Mouse (Mus musculus): ENCODE data around the gene Psmd12. TPM values are rescaled to one million over a fixed set of nuclear protein-coding genes. Genes with fewer than 3 reads are reported as not detected.

The Psmd12 gene
- polyA plus RNA-seq, 2 experiments = 45.6 to 103 TPM

DNA sequence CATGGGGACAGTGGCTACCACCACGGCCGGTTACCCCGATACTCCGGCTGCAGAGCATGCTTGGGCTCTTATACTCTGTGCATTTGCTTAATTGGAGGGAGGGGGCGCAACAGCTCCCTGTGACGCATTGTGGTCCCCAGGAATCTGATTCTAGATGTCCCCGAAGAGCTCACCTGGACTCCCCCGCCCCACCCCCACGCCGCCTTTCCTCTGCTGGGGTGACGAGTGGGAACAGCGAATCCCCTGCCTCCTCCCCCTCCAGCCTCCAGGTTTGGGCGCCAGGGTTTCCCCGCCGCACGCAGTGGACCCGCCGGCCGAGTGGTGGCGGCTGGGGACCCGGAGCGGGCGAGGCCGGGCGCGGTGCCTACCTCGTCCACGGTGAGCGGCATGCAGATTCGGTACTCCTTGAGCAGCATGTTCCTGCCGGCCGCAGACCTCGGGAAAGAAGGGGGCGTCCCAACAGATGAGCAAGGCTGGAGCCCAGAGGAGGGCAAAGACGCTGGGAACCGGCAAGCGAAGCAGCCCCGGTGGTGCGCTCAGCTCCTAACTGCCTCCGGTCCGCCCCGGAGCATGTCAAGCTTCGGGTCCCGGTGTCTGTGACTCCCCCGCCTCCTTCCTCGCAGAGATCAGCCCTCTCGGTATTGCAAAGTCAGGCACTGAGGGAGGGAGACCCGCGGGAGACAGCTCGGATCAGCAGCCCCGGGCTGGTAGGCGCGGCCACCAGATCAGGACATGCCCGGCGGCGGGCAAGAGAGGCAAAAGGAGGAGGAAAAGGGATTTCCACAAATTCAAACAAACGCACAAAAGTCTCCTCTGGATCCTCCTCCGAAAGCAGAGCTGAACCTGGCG lies 9.5 kb upstream of the Psmd12 start:
- Histone ChIP-seq H3K4me2 (ENCODE audit: low read depth) (peak overlapping the region; percentile 69), H3K9ac (replicated peaks) (peak overlapping the region; percentile 80), H3K36me3 (replicated peaks; ENCODE audit: control insufficient read depth, insufficient read depth, low read depth) (no peaks in the 10 kb centered on the region), H3K4me1 (replicated peaks; ENCODE audit: control insufficient read depth in 2 of 2, insufficient read depth in 2 of 2, low read length in 1 of 2) (peaks cover 26 to 33% of the 10 kb centered on the region in 2 experiments), H3K9me3 (ENCODE audit: control insufficient read depth, low read length) (no peaks in the 10 kb centered on the region), H3K4me3 (ENCODE audit: insufficient read depth in 1 of 2, low read depth in 2 of 2, low read length in 2 of 2) (peak overlapping the region; percentile 65 to 73), H3K27me3 (ENCODE audit: control insufficient read depth, insufficient read depth, low read length) (no peaks in the 10 kb centered on the region), H3K27ac (peak overlapping the region; percentile 95)
- under 1% methylated on average over 59 of the region's 59 CpGs for WGBS (ENCODE audit: insufficient replicate concordance)
- peak in 1 of 3 experiments; percentile 52 for DNase-seq (ENCODE audit: low read depth in 3 of 3, low spot score in 3 of 3)
- TF ChIP-seq EP300 (IDR thresholded peaks at IDR 0.05; ENCODE audit: low read depth) (no peak), CTCF (IDR thresholded peaks at IDR 0.05; ENCODE audit: low read depth) (no peak)
- peak; percentile 62 for ATAC-seq (ENCODE audit: insufficient read depth)

GRCm38 (mm10) chr11:107470521-107471041 lies 8.7 kb upstream of the Psmd12 start, which contains the start of gene Pitpnc1:
TSS of gene Pitpnc1 (minus strand) at chr11:107470699.
- Histone ChIP-seq H3K36me3 (replicated peaks; ENCODE audit: control insufficient read depth, insufficient read depth, low read depth) (no peaks in the 10 kb centered on the region), H3K9ac (replicated peaks) (peak within 1 kb of the TSS; percentile 80), H3K4me1 (replicated peaks; ENCODE audit: control insufficient read depth in 2 of 2, insufficient read depth in 2 of 2, low read length in 1 of 2) (peaks cover 26 to 31% of the 10 kb centered on the region in 2 experiments), H3K27ac (peak within 1 kb of the TSS; percentile 95), H3K4me2 (ENCODE audit: low read depth) (peak within 1 kb of the TSS; percentile 69), H3K9me3 (ENCODE audit: control insufficient read depth, low read length) (no peaks in the 10 kb centered on the region), H3K4me3 (ENCODE audit: insufficient read depth in 1 of 2, low read depth in 2 of 2, low read length in 2 of 2) (peak within 1 kb of the TSS; percentile 65 to 73), H3K27me3 (ENCODE audit: control insufficient read depth, insufficient read depth, low read length) (no peaks in the 10 kb centered on the region)
- peak; percentile 33 for TF ChIP-seq EP300 (IDR thresholded peaks at IDR 0.05; ENCODE audit: low read depth)
- TF ChIP-seq CTCF (IDR thresholded peaks at IDR 0.05; ENCODE audit: low read depth) = peak; percentile 39; the same call in 1 of the 2 replicates
- DNase-seq (ENCODE audit: low read depth in 3 of 3, low spot score in 3 of 3) (peak; percentile 79 to 84 (median 82)), ATAC-seq (ENCODE audit: insufficient read depth) (peak; percentile 78)
- WGBS (ENCODE audit: insufficient replicate concordance) = 0% methylated on average over 37 of the region's 37 CpGs

- Histone ChIP-seq H3K27me3 (ENCODE audit: control insufficient read depth, insufficient read depth, low read length) (no peaks in the 10 kb centered on the region), H3K36me3 (replicated peaks; ENCODE audit: control insufficient read depth, insufficient read depth, low read depth) (no peaks in the 10 kb centered on the region), H3K9me3 (ENCODE audit: control insufficient read depth, low read length) (no peaks in the 10 kb centered on the region), H3K27ac (peak overlapping the region; percentile 95), H3K9ac (replicated peaks) (peak overlapping the region; percentile 80), H3K4me2 (ENCODE audit: low read depth) (peak overlapping the region; percentile 69), H3K4me3 (ENCODE audit: insufficient read depth in 1 of 2, low read depth in 2 of 2, low read length in 2 of 2) (peak overlapping the region; percentile 65 to 73), H3K4me1 (replicated peaks; ENCODE audit: control insufficient read depth in 2 of 2, insufficient read depth in 2 of 2, low read length in 1 of 2) (peaks cover 22 to 28% of the 10 kb centered on the region in 2 experiments)
- WGBS (ENCODE audit: insufficient replicate concordance) = 3% methylated on average over 11 of the region's 11 CpGs
- DNase-seq (ENCODE audit: low read depth in 3 of 3, low spot score in 3 of 3) (no peak), ATAC-seq (ENCODE audit: insufficient read depth) (no peak)
- no peak for TF ChIP-seq EP300 (IDR thresholded peaks at IDR 0.05; ENCODE audit: low read depth)
- no peak for TF ChIP-seq CTCF (IDR thresholded peaks at IDR 0.05; ENCODE audit: low read depth)
Measured at GRCm38 (mm10) chr11:107471071-107471720, 8.1 kb upstream of the Psmd12 start.

DNA sequence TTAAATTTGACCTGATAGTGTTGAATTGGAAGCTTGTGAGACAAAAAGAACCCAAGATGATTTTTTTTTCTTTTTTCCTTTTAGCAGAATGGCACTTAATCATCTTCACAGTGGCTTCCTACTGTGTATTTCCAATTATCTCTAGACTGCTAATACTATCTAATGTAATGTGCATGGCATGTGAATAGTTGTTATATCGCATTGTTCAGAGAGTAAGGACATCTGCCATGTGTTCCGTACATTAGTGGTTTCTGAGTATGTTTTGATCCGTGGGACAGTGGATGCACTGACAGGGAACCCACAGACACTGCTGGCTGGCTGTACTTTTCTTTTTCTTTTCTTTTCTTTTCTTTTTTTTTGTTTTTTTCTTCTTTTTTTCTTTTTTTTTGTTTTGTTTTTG lies 7.0 kb upstream of the Psmd12 start:
- TF ChIP-seq CTCF (IDR thresholded peaks at IDR 0.05; ENCODE audit: low read depth) = no peak
- no peak for TF ChIP-seq EP300 (IDR thresholded peaks at IDR 0.05; ENCODE audit: low read depth)
- no peak overlapping the region for H3K9ac ChIP-seq (replicated peaks)
- 86% methylated on average over 3 of the region's 3 CpGs for WGBS (ENCODE audit: insufficient replicate concordance)
- no peaks in the 10 kb centered on the region for H3K27me3 ChIP-seq (ENCODE audit: control insufficient read depth, insufficient read depth, low read length)
- DNase-seq (ENCODE audit: low read depth in 3 of 3, low spot score in 3 of 3) = no peak
- no peaks in the 10 kb centered on the region for H3K36me3 ChIP-seq (replicated peaks; ENCODE audit: control insufficient read depth, insufficient read depth, low read depth)
- no peak for ATAC-seq (ENCODE audit: insufficient read depth)
- peaks cover 12 to 17% of the 10 kb centered on the region in 2 experiments for H3K4me1 ChIP-seq (replicated peaks; ENCODE audit: control insufficient read depth in 2 of 2, insufficient read depth in 2 of 2, low read length in 1 of 2)
- H3K27ac ChIP-seq = no peak overlapping the region
- H3K9me3 ChIP-seq (ENCODE audit: control insufficient read depth, low read length) = no peaks in the 10 kb centered on the region
- no peak overlapping the region for H3K4me2 ChIP-seq (ENCODE audit: low read depth)
- H3K4me3 ChIP-seq (ENCODE audit: insufficient read depth in 1 of 2, low read depth in 2 of 2, low read length in 2 of 2) = no peak overlapping the region
